Mouse (Mus musculus) heart, adult 2 months (tissue): ENCODE data around the gene Evpl. TPM values are rescaled to one million over a fixed set of nuclear protein-coding genes. Genes with fewer than 3 reads are reported as not detected.

Experiments used
- DNase-seq, 2 experiments: peaks; one replicate each; pipeline ENCODE4 v3.0.0; 2021
- H3K27ac ChIP-seq: fragments of 200-600 bp; 2 replicates; pipeline ENCODE4 v1.8.1; 2022
- H3K27me3 ChIP-seq: fragments of 200-500 bp; 2 replicates; pipeline ENCODE4 v1.6.1; 2012; ENCODE audit warnings: mild to moderate bottlenecking, low read length, inconsistent platforms, mixed read lengths; ENCODE audit not compliant: control insufficient read depth, insufficient read depth
- H3K36me3 ChIP-seq: fragments of 200-500 bp; 2 replicates; pipeline ENCODE4 v1.6.1; 2012; ENCODE audit warnings: low read length, inconsistent platforms; ENCODE audit not compliant: control insufficient read depth, insufficient read depth
- H3K4me1 ChIP-seq: fragments of 200-500 bp; 2 replicates; pipeline ENCODE4 v1.6.1; 2011; ENCODE audit warnings: low read length; ENCODE audit not compliant: control insufficient read depth, insufficient read depth
- H3K4me3 ChIP-seq: fragments of 200-600 bp; 2 replicates; pipeline ENCODE4 v1.8.1; 2022
- H3K79me2 ChIP-seq: fragments of 200-500 bp; replicated peaks from 2 replicates; pipeline ENCODE4 v1.6.1; 2012; ENCODE audit warnings: mild to moderate bottlenecking, inconsistent platforms, low read length, moderate library complexity, mixed read lengths; ENCODE audit not compliant: control insufficient read depth, insufficient read depth
- H3K9ac ChIP-seq: fragments of 200-500 bp; 2 replicates; pipeline ENCODE4 v1.6.1; 2012; ENCODE audit warnings: low read depth, mild to moderate bottlenecking, control low read depth, inconsistent platforms, low read length, mixed read lengths
- CTCF ChIP-seq: fragments of 200-600 bp; IDR thresholded peaks from 2 replicates; pipeline ENCODE4 v1.8.1; 2022; ENCODE audit warnings: antibody characterized with exemption, mild to moderate bottlenecking, moderate library complexity
- EP300 ChIP-seq: fragments of 200-500 bp; IDR thresholded peaks from 2 replicates; pipeline ENCODE4 v1.6.1; 2011; ENCODE audit warnings: low read depth, low read length, control low read depth; ENCODE audit not compliant: insufficient read depth
- POLR2A ChIP-seq: fragments of 200-500 bp; IDR thresholded peaks from 2 replicates; pipeline ENCODE4 v1.6.1; 2011; ENCODE audit warnings: mild to moderate bottlenecking, low read depth, low read length, control low read depth; ENCODE audit not compliant: insufficient read depth
- WGBS: fragments of 180-500 bp; shearing (Covaris S2); methylation state at CpG from one replicate; pipeline ENCODE4 v1.1.7; 2018; 5-methylcytosine and 5-hydroxymethylcytosine counted together
- intact Hi-C: fragments of 180-260 bp; cut with DNase I; formaldehyde crosslinking; loops from one replicate; pipeline ENCODE4 v1.15.1; 2025
- polyA plus RNA-seq: library from polyadenylated mRNA; depleted of rRNA; stranded (reverse); fragments of >200 nt; gene quantifications from 2 replicates; pipeline ENCODE4 v1.2.3, GENCODE M21; 2012
- total RNA-seq, 2 experiments: library from RNA; stranded (reverse); gene quantifications; 2 replicates each; pipeline ENCODE4 v1.2.3; 2021

The Evpl gene
- total and polyA plus RNA-seq, 3 experiments: 0.29 to 0.50 (median 0.39) TPM

DNA sequence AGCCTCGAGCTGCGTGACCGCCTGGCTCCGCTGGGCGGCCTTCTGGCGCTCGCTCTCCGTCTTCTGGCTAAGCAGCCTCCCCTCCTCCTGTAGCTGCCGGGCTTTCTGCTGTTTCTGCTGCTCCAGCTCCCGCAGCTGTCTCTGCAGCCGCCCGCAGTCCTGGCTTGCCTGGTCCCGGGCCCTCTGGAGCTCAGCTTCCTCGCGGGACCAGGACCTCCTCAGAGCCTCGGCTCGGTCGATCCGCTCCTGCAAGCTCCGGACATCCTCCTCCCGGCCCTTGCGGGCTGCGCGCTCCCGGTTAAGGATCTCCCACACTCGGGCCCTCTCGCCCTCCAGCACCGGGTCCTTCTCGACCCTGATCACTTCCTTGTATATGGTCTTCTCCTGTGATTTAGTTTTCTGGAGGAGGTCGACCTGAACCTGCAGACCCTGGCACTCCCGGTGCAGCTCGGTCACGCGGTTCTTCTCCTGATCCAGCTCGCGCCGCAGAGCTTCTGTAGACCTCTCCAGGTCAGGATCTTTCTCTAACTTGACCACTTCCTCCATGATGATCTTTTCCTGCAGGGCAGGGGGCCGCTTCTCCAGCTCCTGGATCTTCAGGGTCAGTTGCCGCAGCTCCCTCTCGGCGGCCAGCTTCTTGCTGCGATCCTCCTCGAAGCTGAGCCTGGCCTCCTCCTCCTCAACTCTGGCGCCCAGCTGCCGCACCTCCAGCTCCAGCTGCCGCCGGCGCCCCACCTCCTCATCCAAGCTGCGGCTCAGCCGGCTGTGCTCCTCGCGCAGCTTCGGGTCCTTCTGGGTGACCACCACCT is 15.7 kb downstream of the Evpl start:
- intact Hi-C loops: loop anchor here (2.0 kb wide), 1 partner anchor 83 kb away; the partner anchor contains the start of gene Mrpl38
- Histone ChIP-seq H3K9ac (peak overlapping the region; percentile 53), H3K4me3 (peak overlapping the region; percentile 50), H3K79me2 (no peaks in the 10 kb centered on the region), H3K4me1 (peaks cover 20% of the 10 kb centered on the region), H3K27me3 (no peaks in the 10 kb centered on the region), H3K27ac (peak overlapping the region; percentile 28; the same call in 1 of the 2 replicates), H3K36me3 (no peaks in the 10 kb centered on the region)
- TF ChIP-seq EP300 (no peak), CTCF (peak; percentile 48)
- 8% methylated on average over 53 of the region's 53 CpGs for WGBS
- peak; percentile 39 to 59 for DNase-seq

DNA sequence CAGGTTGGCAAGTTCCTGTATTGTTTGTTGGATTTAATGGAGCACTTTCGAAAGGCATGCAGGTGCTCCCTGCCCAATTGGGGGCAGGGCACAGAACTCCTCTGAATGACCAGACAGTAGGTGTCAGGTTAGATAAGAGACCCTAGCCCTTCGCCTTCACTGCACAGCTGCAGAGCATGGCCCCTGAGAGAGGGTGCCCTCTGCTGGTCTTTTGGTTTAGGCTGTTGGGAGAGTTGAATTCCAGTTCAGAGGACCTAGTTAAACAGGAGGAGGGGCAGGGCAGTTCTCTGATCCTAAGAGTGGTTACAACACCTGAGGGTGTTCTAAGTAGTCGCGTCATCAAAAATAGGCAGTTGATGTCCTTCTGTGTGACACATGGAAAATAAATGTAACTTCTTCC is 18.0 kb downstream of the Evpl start:
- 28% methylated on average over 4 of the region's 4 CpGs for WGBS
- no peaks in the 10 kb centered on the region for H3K27me3 ChIP-seq
- H3K4me1 ChIP-seq: peaks cover 20% of the 10 kb centered on the region
- intact Hi-C loops: loop anchor here (2.0 to 5.0 kb wide), 3 partner anchors 53 to 138 kb away; partner anchors contain the start of gene Mrpl38
- TF ChIP-seq CTCF: peak; percentile 87
- no peak for TF ChIP-seq POLR2A
- DNase-seq: peak; percentile 56 to 71
- H3K27ac ChIP-seq: no peak overlapping the region; the same call in 1 of the 2 replicates
- H3K36me3 ChIP-seq: no peaks in the 10 kb centered on the region
- H3K79me2 ChIP-seq: no peaks in the 10 kb centered on the region
- no peak overlapping the region for H3K4me3 ChIP-seq
- no peak overlapping the region for H3K9ac ChIP-seq

DNA sequence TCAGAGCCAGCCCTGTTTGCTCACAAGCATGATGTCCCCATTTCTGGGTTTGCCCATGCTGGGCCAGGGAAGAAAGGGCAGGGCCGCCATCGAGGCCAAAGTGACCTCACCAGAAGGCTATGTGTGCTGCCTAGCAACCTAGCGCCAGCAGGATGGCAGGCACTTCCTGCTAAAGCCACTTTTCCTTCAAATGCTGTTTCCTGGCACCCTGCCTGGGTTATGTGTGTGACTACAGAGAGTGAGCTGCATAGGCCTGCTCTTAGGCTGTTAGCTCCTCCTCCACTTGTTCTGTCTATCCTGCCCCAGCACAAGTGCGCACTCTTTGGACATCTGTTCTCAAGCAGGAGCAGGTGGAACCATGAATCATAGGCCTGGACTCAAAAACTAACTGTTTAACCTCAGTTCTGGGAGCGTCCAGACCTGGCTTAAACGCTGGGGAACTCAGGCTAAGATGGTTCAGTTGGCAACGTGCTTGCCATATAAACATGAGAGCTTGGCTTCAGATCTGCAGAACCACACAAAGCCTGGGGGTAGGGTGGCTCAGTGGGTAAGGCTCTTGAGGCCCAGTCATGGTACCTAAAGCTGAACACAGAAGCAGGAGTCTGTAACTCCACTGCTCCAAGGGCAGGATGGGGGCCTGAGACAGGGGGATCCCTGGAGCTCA is 19.0 kb downstream of the Evpl start:
- peak; percentile 75 to 90 for DNase-seq
- intact Hi-C loops: loop anchor here (2.0 to 5.0 kb wide), 2 partner anchors 52 to 137 kb away; no protein-coding TSS in a partner anchor
- H3K27ac ChIP-seq: peak overlapping the region; percentile 81
- H3K79me2 ChIP-seq: no peaks in the 10 kb centered on the region
- no peaks in the 10 kb centered on the region for H3K36me3 ChIP-seq
- H3K4me1 ChIP-seq: peaks cover 20% of the 10 kb centered on the region
- 18% methylated on average over 7 of the region's 7 CpGs for WGBS
- no peak for TF ChIP-seq CTCF
- no peak for TF ChIP-seq POLR2A
- TF ChIP-seq EP300: peak; percentile 61; the same call in 1 of the 2 replicates
- H3K4me3 ChIP-seq: no peak overlapping the region
- no peaks in the 10 kb centered on the region for H3K27me3 ChIP-seq
- peak overlapping the region; percentile 8; the same call in 1 of the 2 replicates for H3K9ac ChIP-seq

GRCm38 (mm10) chr11:116218263-116218662 is 19.6 kb downstream of the Evpl start:
- Histone ChIP-seq H3K27me3 (no peaks in the 10 kb centered on the region), H3K9ac (peak overlapping the region; percentile 8; the same call in 1 of the 2 replicates), H3K79me2 (no peaks in the 10 kb centered on the region), H3K36me3 (no peaks in the 10 kb centered on the region), H3K4me1 (peaks cover 20% of the 10 kb centered on the region), H3K4me3 (no peak overlapping the region), H3K27ac (peak overlapping the region; percentile 81)
- DNase-seq: no peak
- intact Hi-C loops: loop anchor here (2.0 to 5.0 kb wide), 2 partner anchors 51 to 136 kb away; no protein-coding TSS in a partner anchor
- TF ChIP-seq POLR2A (peak; percentile 55; the same call in 1 of the 2 replicates), CTCF (no peak), EP300 (0 out of 2 replicates have a peak, but pooled peaks have one; percentile 38)
- 4% methylated on average over 2 of the region's 2 CpGs for WGBS

- H3K27ac ChIP-seq: no peak overlapping the region
- H3K36me3 ChIP-seq: no peaks in the 10 kb centered on the region
- H3K79me2 ChIP-seq: no peaks in the 10 kb centered on the region
- no peaks in the 10 kb centered on the region for H3K27me3 ChIP-seq
- DNase-seq: no peak
- no peak overlapping the region for H3K4me3 ChIP-seq
- H3K4me1 ChIP-seq: peaks cover 20% of the 10 kb centered on the region
- 83% methylated on average over 11 of the region's 11 CpGs for WGBS
- no peak for TF ChIP-seq EP300
- TF ChIP-seq CTCF: no peak
- TF ChIP-seq POLR2A: no peak
- H3K9ac ChIP-seq: no peak overlapping the region
- intact Hi-C loops: loop anchor here (5.0 kb wide), 1 partner anchor 134 kb away; no protein-coding TSS in a partner anchor
Measured at GRCm38 (mm10) chr11:116216549-116216948, 21.3 kb downstream of the Evpl start.
